Mouse (Mus musculus) spleen, adult 2 months (tissue): Measurements from ENCODE around the gene Mcrs1. TPM values are rescaled to one million over a fixed set of nuclear protein-coding genes. Genes with fewer than 3 reads are reported as not detected.

Experiments
- DNase-seq, 2 experiments: peaks; one replicate each; pipeline versions ENCODE4 v3.0.0 to v3.0.0-alpha.2; 2012 to 2021; ENCODE audit warnings: low spot score in 2 of 2, low read depth in 1 of 2
- H3K27ac ChIP-seq: fragments of 200-500 bp; 2 replicates; pipeline ENCODE4 v1.5.1; 2012; ENCODE audit warnings: low read length, inconsistent platforms; ENCODE audit not compliant: insufficient read depth
- H3K27me3 ChIP-seq: fragments of 200-500 bp; 2 replicates; pipeline ENCODE4 v1.6.1; 2012; ENCODE audit warnings: mild to moderate bottlenecking, moderate library complexity, low read length, inconsistent platforms; ENCODE audit not compliant: control insufficient read depth, insufficient read depth
- H3K36me3 ChIP-seq: fragments of 200-500 bp; 2 replicates; pipeline ENCODE4 v1.6.1; 2012; ENCODE audit warnings: mild to moderate bottlenecking, low read length, inconsistent platforms; ENCODE audit not compliant: control insufficient read depth, insufficient read depth
- H3K4me1 ChIP-seq: fragments of 200-500 bp; 2 replicates; pipeline ENCODE4 v1.6.1; 2011; ENCODE audit warnings: inconsistent platforms; ENCODE audit not compliant: control insufficient read depth, insufficient read depth, insufficient read length
- H3K4me3 ChIP-seq: fragments of 200-500 bp; 2 replicates; pipeline ENCODE4 v1.5.1; 2011; ENCODE audit warnings: mild to moderate bottlenecking, inconsistent platforms; ENCODE audit not compliant: insufficient read depth, insufficient read length; ENCODE audit errors: extremely low read depth
- CTCF ChIP-seq: fragments of 200-500 bp; IDR thresholded peaks from 2 replicates; pipeline ENCODE4 v1.5.1; 2011; ENCODE audit warnings: mild to moderate bottlenecking, inconsistent platforms; ENCODE audit not compliant: insufficient read depth, insufficient read length, insufficient replicate concordance; ENCODE audit errors: extremely low read depth
- POLR2A ChIP-seq: fragments of 200-500 bp; IDR thresholded peaks from 2 replicates; pipeline ENCODE4 v1.6.1; 2011; ENCODE audit warnings: low read depth, low read length, inconsistent platforms
- WGBS: fragments of 180-500 bp; shearing (Covaris S2); methylation state at CpG from one replicate; pipeline ENCODE4 v1.1.7; 2018; 5-methylcytosine and 5-hydroxymethylcytosine counted together
- polyA plus RNA-seq: library from polyadenylated mRNA; depleted of rRNA; stranded (reverse); fragments of >200 nt; gene quantifications from 2 replicates; pipeline ENCODE4 v1.2.3, GENCODE M21; 2012

Gene Mcrs1
- polyA plus RNA-seq, 1 experiment: 48.5 TPM

DNA sequence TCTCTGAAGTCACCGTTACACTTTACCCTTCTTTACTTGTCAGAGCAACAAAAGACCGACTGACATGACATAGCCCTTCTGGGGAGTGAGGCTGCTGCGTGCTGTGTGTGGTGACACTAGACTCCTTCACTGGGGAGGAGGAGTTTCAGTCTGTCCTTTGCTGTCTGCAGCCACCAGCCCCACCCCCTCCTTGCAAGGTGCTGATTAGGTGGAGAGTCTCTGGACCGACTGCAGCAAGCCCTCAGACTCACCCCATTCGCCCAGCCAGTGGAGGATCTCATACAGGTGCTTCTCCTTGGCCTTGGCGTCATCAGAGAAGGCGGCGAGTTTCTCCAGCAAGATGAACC lies 33.4 kb upstream of the Mcrs1 start:
- Histone ChIP-seq H3K4me3 (no peak overlapping the region), H3K27me3 (no peaks in the 10 kb centered on the region), H3K27ac (no peak overlapping the region), H3K36me3 (no peaks in the 10 kb centered on the region), H3K4me1 (no peaks in the 10 kb centered on the region)
- no peak for DNase-seq
- TF ChIP-seq POLR2A: no peak
- TF ChIP-seq CTCF: no peak
- WGBS: 75% methylated on average over 8 of the region's 8 CpGs

DNA sequence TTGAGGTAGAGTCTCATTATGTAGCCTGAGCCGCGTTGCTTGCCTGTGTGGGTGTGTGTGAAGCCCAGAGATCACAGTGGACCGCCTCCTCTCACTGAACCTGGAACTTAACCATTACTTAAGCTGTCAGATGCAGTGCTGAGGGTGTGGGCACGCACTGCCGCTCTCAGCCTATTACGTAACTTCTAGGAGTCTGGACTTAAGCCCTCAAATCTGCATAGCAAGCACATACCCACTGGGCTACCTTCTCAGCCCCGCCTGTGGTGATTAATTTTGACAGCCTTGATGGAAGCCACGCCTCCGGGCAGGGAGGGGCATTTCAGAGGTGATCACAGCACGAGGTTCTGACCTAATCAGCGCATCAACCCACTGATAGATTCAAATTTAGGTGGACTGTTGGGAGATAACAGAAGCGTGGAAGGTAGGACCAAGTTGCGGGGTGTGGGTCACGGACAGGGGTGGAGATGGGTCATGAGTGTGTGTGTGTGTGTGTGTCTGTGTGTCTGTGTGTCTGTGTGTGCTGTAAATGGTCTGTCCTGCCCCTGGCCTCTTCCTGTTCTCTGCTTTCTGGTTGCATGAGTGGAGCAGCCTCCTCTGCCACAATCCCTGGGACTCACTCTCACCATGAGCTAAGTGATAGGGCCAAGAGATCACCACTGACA lies 32.9 kb upstream of the Mcrs1 start:
- no peak for DNase-seq
- no peaks in the 10 kb centered on the region for H3K4me1 ChIP-seq
- H3K27me3 ChIP-seq: no peaks in the 10 kb centered on the region
- 33% methylated on average over 14 of the region's 14 CpGs for WGBS
- H3K27ac ChIP-seq: no peak overlapping the region
- no peaks in the 10 kb centered on the region for H3K36me3 ChIP-seq
- TF ChIP-seq POLR2A (no peak), CTCF (no peak)
- no peak overlapping the region for H3K4me3 ChIP-seq

DNA sequence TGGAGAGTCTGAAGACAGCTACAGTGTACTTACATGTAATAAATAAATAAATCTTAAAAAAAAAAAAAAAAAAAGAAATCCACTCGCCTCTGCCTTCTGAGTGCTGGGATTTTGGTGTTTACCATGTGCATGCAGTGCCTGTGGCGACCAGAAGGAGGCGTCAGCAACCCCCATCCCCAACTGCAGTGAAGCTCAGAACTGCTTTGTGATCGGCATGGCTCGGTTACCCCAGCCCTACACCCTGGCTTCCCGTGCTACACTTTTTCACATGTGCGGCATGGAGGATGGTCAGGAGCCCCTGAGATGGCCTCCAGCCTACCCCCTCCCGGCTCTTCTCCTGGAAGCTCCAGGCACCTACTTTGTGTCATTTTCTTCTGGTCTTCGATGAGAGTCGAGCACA lies 31.7 kb upstream of the Mcrs1 start:
- 69% methylated on average over 10 of the region's 10 CpGs for WGBS
- Histone ChIP-seq H3K27me3 (no peaks in the 10 kb centered on the region), H3K27ac (no peak overlapping the region), H3K4me3 (no peak overlapping the region), H3K36me3 (no peaks in the 10 kb centered on the region), H3K4me1 (no peaks in the 10 kb centered on the region)
- TF ChIP-seq POLR2A (no peak), CTCF (no peak)
- no peak for DNase-seq

DNA sequence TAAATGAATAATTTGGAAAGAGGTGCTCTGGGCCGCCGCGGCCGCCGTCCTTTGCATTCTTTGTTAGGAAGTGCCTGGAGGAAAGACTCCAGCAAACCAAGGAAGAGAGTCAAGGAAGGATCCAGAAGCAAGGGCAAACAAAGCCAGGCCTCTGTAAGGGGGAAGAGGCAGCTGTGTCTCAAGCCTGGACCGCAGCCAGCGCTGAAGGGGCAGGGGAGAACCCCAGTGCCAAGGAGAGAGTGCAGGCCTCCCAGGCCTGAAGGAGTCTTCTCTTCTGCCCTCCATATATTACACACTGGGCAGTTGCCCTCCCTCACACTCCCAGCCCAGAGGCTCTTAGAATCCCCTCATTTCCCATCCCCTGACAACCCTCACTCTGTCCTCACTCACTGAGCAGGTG lies 26.5 kb upstream of the Mcrs1 start:
- no peak overlapping the region for H3K27ac ChIP-seq
- DNase-seq: no peak
- no peak for TF ChIP-seq POLR2A
- TF ChIP-seq CTCF: no peak
- 96% methylated on average over 7 of the region's 7 CpGs for WGBS
- no peaks in the 10 kb centered on the region for H3K4me1 ChIP-seq
- H3K27me3 ChIP-seq: no peaks in the 10 kb centered on the region
- no peak overlapping the region for H3K4me3 ChIP-seq
- no peaks in the 10 kb centered on the region for H3K36me3 ChIP-seq

DNA sequence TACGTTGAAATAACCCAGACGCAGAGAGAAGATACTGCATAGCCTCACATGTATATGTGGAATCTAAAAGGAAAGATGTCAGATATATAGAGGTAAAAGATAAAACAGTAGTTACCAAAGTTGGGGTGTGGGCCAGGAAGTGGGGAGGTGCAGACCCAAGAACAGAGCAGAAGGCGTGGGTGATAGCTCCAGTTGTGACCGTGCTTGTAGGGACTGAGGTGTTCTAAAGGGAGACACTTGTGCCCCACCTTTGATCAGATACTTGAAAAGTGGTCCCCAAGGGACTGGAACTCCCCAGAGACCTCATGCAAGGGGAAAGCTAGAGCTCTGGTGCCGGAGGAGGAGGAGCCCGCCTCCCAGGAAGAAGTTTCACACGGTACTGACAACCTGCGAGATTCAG lies 24.3 kb upstream of the Mcrs1 start:
- H3K27me3 ChIP-seq: no peaks in the 10 kb centered on the region
- TF ChIP-seq CTCF (no peak), POLR2A (no peak)
- peak overlapping the region; percentile 9; the same call in 1 of the 2 replicates for H3K4me3 ChIP-seq
- peak overlapping the region; percentile 58 for H3K27ac ChIP-seq
- DNase-seq: no peak
- no peaks in the 10 kb centered on the region for H3K36me3 ChIP-seq
- WGBS: 71% methylated on average over 8 of the region's 8 CpGs
- no peaks in the 10 kb centered on the region for H3K4me1 ChIP-seq

DNA sequence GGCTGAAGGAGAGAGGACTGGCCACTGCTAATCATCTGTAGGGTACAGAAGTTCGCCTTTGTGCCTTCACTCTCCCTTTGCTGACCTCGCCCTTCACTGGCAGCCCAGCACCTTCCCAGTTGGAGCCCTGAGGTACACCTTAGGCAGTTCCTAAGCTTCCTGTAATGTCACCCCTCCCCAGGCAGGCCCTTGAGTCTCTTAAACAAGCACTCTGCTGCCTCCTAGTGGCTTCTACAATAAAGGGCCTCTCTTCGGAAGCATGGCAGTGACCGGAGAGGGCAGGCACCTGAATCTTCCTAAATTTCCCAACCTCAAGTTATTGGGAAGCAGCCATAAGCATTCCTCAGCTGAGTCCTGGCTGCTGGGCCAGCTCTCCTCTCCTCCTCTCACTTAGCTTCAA lies 13.9 kb upstream of the Mcrs1 start:
- Histone ChIP-seq H3K4me3 (no peak overlapping the region), H3K27me3 (no peaks in the 10 kb centered on the region), H3K27ac (no peak overlapping the region), H3K4me1 (no peaks in the 10 kb centered on the region), H3K36me3 (no peaks in the 10 kb centered on the region)
- DNase-seq: peak; percentile 61 to 62
- WGBS: 44% methylated on average over 4 of the region's 4 CpGs
- TF ChIP-seq POLR2A (no peak), CTCF (peak; percentile 80; the same call in 1 of the 2 replicates)

DNA sequence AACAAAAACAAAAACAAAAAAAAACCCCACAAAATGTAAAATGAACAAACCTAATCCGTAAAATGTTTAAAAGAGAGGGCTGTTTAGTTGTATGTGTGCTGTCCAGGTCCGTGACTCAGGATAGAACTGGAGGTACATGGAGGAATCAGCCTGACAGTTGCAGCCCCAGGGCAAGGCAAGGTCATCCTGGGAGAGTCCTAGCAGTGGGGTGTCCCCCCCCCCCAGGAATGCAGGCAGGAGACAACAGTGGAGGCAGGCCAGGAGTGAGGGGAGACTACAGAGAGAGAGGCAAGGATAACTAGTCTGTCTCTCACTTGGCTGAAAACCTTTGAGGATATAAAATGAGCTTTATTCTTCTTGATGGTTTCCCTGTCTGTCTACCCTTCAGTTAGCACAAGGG lies 12.6 kb upstream of the Mcrs1 start:
- Histone ChIP-seq H3K4me3 (no peak overlapping the region), H3K36me3 (no peaks in the 10 kb centered on the region), H3K4me1 (no peaks in the 10 kb centered on the region; the same call in 1 of the 2 replicates), H3K27me3 (no peaks in the 10 kb centered on the region), H3K27ac (no peak overlapping the region)
- TF ChIP-seq POLR2A: no peak
- no peak for TF ChIP-seq CTCF
- DNase-seq: no peak
- 91% methylated on average over 2 of the region's 2 CpGs for WGBS
